ENCODE assay signal across 24 mouse cellular contexts in the genomic region with DNA sequence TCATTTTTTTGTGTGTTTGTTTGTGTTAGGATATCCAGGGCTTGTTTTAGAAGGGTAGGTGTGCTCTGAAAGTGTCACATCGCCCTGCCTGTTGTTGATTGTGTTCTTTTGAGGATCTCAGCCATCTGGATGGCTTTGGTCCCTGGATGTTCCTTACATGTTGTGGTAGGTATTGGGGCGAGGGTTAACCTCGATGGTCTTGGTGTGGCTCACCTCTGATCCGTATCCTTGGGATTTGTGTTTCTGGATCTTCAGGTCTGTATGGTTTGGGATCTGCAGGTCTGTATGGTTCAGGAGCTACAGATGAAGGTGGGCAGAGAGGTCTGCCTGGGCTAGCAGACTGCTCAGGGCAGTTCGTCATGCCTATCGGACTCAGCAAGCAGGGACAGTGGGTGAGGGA. TPM values are rescaled to one million over a fixed set of nuclear protein-coding genes. Genes with fewer than 3 reads are reported as not detected.
"Had no signal": no experiment of that assay in that cellular context is flagged by ENCODE, and none has a peak within 500 bp of the region (broad histone marks: within the 10 kb centered on the region; RNA-seq: fewer than 3 reads in every experiment).

No protein-coding gene starts in this region.

- DNase-seq: cerebellum, adult 2 months; cerebellum, adult 8-10 months; cerebellum, adult 9-10 months; cerebellum, adult 9-11 months; cerebellum, postnatal 14 days; cerebellum, postnatal 36 days; embryo, embryonic 11 days; forebrain, postnatal 0 days; gastrocnemius, postnatal 36 days had no signal

- ATAC-seq: forebrain, embryonic 13.5 days; forebrain, embryonic 14.5 days; forebrain, embryonic 15.5 days; forebrain, embryonic 16.5 days; forebrain, postnatal 0 days had no signal

- H3K9ac ChIP-seq: embryonic facial prominence, embryonic 12.5 days; embryonic facial prominence, embryonic 13.5 days; embryonic facial prominence, embryonic 15.5 days; forebrain, embryonic 12.5 days; forebrain, embryonic 13.5 days; forebrain, embryonic 15.5 days; forebrain, postnatal 0 days had no signal

- H3K4me1 ChIP-seq: embryonic facial prominence, embryonic 10.5 days; embryonic facial prominence, embryonic 12.5 days; embryonic facial prominence, embryonic 13.5 days; embryonic facial prominence, embryonic 15.5 days; forebrain, embryonic 10.5 days; forebrain, embryonic 12.5 days; forebrain, embryonic 13.5 days; forebrain, embryonic 15.5 days had no signal

- H3K9me3 ChIP-seq: embryonic facial prominence, embryonic 10.5 days; embryonic facial prominence, embryonic 12.5 days; embryonic facial prominence, embryonic 13.5 days; embryonic facial prominence, embryonic 15.5 days; forebrain, embryonic 10.5 days; forebrain, embryonic 12.5 days; forebrain, embryonic 13.5 days; forebrain, embryonic 15.5 days had no signal

- H3K27ac ChIP-seq: embryonic facial prominence, embryonic 10.5 days; embryonic facial prominence, embryonic 12.5 days; embryonic facial prominence, embryonic 13.5 days; embryonic facial prominence, embryonic 15.5 days; forebrain, embryonic 10.5 days; forebrain, embryonic 12.5 days; forebrain, embryonic 13.5 days; forebrain, embryonic 15.5 days; gastrocnemius, adult 2 months; heart, adult 2 months had no signal

- H3K4me2 ChIP-seq: embryonic facial prominence, embryonic 12.5 days; embryonic facial prominence, embryonic 13.5 days; embryonic facial prominence, embryonic 15.5 days; forebrain, embryonic 12.5 days; forebrain, embryonic 13.5 days; forebrain, embryonic 15.5 days had no signal

- H3K36me3 ChIP-seq: embryonic facial prominence, embryonic 10.5 days; embryonic facial prominence, embryonic 12.5 days; embryonic facial prominence, embryonic 13.5 days; embryonic facial prominence, embryonic 15.5 days; forebrain, embryonic 10.5 days; forebrain, embryonic 12.5 days; forebrain, embryonic 15.5 days had no signal

- H3K27me3 ChIP-seq: embryonic facial prominence, embryonic 12.5 days; embryonic facial prominence, embryonic 13.5 days; embryonic facial prominence, embryonic 15.5 days; forebrain, embryonic 12.5 days; forebrain, embryonic 13.5 days; forebrain, embryonic 15.5 days had no signal

- H3K4me3 ChIP-seq: embryonic facial prominence, embryonic 10.5 days; embryonic facial prominence, embryonic 12.5 days; embryonic facial prominence, embryonic 13.5 days; embryonic facial prominence, embryonic 15.5 days; erythroblast, embryonic 14.5 days; forebrain, embryonic 10.5 days; forebrain, embryonic 12.5 days; forebrain, embryonic 13.5 days; forebrain, embryonic 15.5 days; gastrocnemius, adult 2 months; heart, adult 2 months had no signal

RNA-seq across cellular contexts. Expression of gene Gadl1, which starts 28.8 kb away (rescaled TPM):
- total RNA-seq: heart, adult 18-20 months; heart, adult 2 months had no signal
- polyA plus RNA-seq: erythroblast, embryonic 14.5 days; gonadal fat pad, adult 2 months had no signal
